Mouse (Mus musculus): ENCODE measurements around the gene Madd. TPM values are rescaled to one million over a fixed set of nuclear protein-coding genes. Genes with fewer than 3 reads are reported as not detected.
A peak's percentile ranks its signal among the peaks of the same experiment; 100 is the strongest.
"Not testable (repeated sequence)": the region's sequence is repeated elsewhere in the genome, so short reads cannot be mapped to it uniquely, and the experiment has no call there.

Madd gene
- polyA plus RNA-seq, 1 experiment from 2014 or later, result 6.8 TPM

GRCm38 (mm10) chr2:91111832-91112231 is 71.8 kb downstream of the Madd start:
- H3K36me3 ChIP-seq (ENCODE audit: control insufficient read depth, insufficient read depth, low read length); H3K27me3 ChIP-seq (ENCODE audit: control insufficient read depth, insufficient read depth, low read length); H3K4me3 ChIP-seq (ENCODE audit: low read depth, low read length); H3K9ac ChIP-seq (ENCODE audit: low read length); H3K4me1 ChIP-seq (ENCODE audit: control insufficient read depth, insufficient read depth, low read length); DNase-seq (ENCODE audit: low spot score); H3K9me3 ChIP-seq (ENCODE audit: control insufficient read depth, low read length); H3K4me2 ChIP-seq (ENCODE audit: low read depth, severe bottlenecking); ATAC-seq (ENCODE audit: insufficient number of reproducible peaks, low FRiP score, low TSS enrichment, low read depth); H3K27ac ChIP-seq (replicated peaks; ENCODE audit: low read depth, low read length): not testable (repeated sequence)
- WGBS, result 93% methylated on average over 3 of the region's 3 CpGs

- H3K4me2 ChIP-seq (ENCODE audit: low read depth, severe bottlenecking), result no peak overlapping the region
- H3K9me3 ChIP-seq (ENCODE audit: control insufficient read depth, low read length), result no peaks in the 10 kb centered on the region
- H3K9ac ChIP-seq (ENCODE audit: low read length), result no peak overlapping the region
- 73% methylated on average over 6 of the region's 6 CpGs for WGBS
- H3K36me3 ChIP-seq (ENCODE audit: control insufficient read depth, insufficient read depth, low read length), result no peaks in the 10 kb centered on the region
- H3K4me3 ChIP-seq (ENCODE audit: low read depth, low read length), result no peak overlapping the region
- H3K4me1 ChIP-seq (ENCODE audit: control insufficient read depth, insufficient read depth, low read length), result no peaks in the 10 kb centered on the region
- DNase-seq (ENCODE audit: low spot score) (no peak), ATAC-seq (ENCODE audit: insufficient number of reproducible peaks, low FRiP score, low TSS enrichment, low read depth) (no peak)
- no peaks in the 10 kb centered on the region for H3K27me3 ChIP-seq (ENCODE audit: control insufficient read depth, insufficient read depth, low read length)
- H3K27ac ChIP-seq (replicated peaks; ENCODE audit: low read depth, low read length), result no peak overlapping the region
Measured at GRCm38 (mm10) chr2:91110429-91110828, 73.2 kb downstream of the Madd start.

GRCm38 (mm10) chr2:91109807-91110385 is 73.7 kb downstream of the Madd start:
- H3K27ac ChIP-seq (replicated peaks; ENCODE audit: low read depth, low read length), result no peak overlapping the region
- H3K9me3 ChIP-seq (ENCODE audit: control insufficient read depth, low read length), result no peaks in the 10 kb centered on the region
- H3K9ac ChIP-seq (ENCODE audit: low read length), result no peak overlapping the region
- H3K27me3 ChIP-seq (ENCODE audit: control insufficient read depth, insufficient read depth, low read length), result no peaks in the 10 kb centered on the region
- no peaks in the 10 kb centered on the region for H3K36me3 ChIP-seq (ENCODE audit: control insufficient read depth, insufficient read depth, low read length)
- no peaks in the 10 kb centered on the region for H3K4me1 ChIP-seq (ENCODE audit: control insufficient read depth, insufficient read depth, low read length)
- no peak overlapping the region for H3K4me2 ChIP-seq (ENCODE audit: low read depth, severe bottlenecking)
- no peak overlapping the region for H3K4me3 ChIP-seq (ENCODE audit: low read depth, low read length)
- no peak for ATAC-seq (ENCODE audit: insufficient number of reproducible peaks, low FRiP score, low TSS enrichment, low read depth)
- no peak for DNase-seq (ENCODE audit: low spot score)
- 85% methylated on average over 5 of the region's 5 CpGs for WGBS

- Histone ChIP-seq H3K36me3 (ENCODE audit: control insufficient read depth, insufficient read depth, low read length) (no peaks in the 10 kb centered on the region), H3K4me2 (ENCODE audit: low read depth, severe bottlenecking) (no peak overlapping the region), H3K9ac (ENCODE audit: low read length) (no peak overlapping the region), H3K4me3 (ENCODE audit: low read depth, low read length) (no peak overlapping the region), H3K4me1 (ENCODE audit: control insufficient read depth, insufficient read depth, low read length) (no peaks in the 10 kb centered on the region), H3K27ac (replicated peaks; ENCODE audit: low read depth, low read length) (no peak overlapping the region), H3K9me3 (ENCODE audit: control insufficient read depth, low read length) (no peaks in the 10 kb centered on the region), H3K27me3 (ENCODE audit: control insufficient read depth, insufficient read depth, low read length) (no peaks in the 10 kb centered on the region)
- 82% methylated on average over 5 of the region's 5 CpGs for WGBS
- no peak for ATAC-seq (ENCODE audit: insufficient number of reproducible peaks, low FRiP score, low TSS enrichment, low read depth)
- no peak for DNase-seq (ENCODE audit: low spot score)
Measured at GRCm38 (mm10) chr2:91109241-91109640, 74.4 kb downstream of the Madd start.

GRCm38 (mm10) chr2:91108156-91108555 is 75.5 kb downstream of the Madd start:
- Histone ChIP-seq H3K4me2 (ENCODE audit: low read depth, severe bottlenecking) (no peak overlapping the region), H3K4me3 (ENCODE audit: low read depth, low read length) (no peak overlapping the region), H3K27me3 (ENCODE audit: control insufficient read depth, insufficient read depth, low read length) (no peaks in the 10 kb centered on the region), H3K27ac (replicated peaks; ENCODE audit: low read depth, low read length) (no peak overlapping the region), H3K4me1 (ENCODE audit: control insufficient read depth, insufficient read depth, low read length) (no peaks in the 10 kb centered on the region), H3K9me3 (ENCODE audit: control insufficient read depth, low read length) (no peaks in the 10 kb centered on the region), H3K9ac (ENCODE audit: low read length) (no peak overlapping the region), H3K36me3 (ENCODE audit: control insufficient read depth, insufficient read depth, low read length) (no peaks in the 10 kb centered on the region)
- 88% methylated on average over 3 of the region's 3 CpGs for WGBS
- no peak for ATAC-seq (ENCODE audit: insufficient number of reproducible peaks, low FRiP score, low TSS enrichment, low read depth)
- no peak for DNase-seq (ENCODE audit: low spot score)

GRCm38 (mm10) chr2:91101124-91101740 is 82.4 kb downstream of the Madd start:
- H3K4me3 ChIP-seq (ENCODE audit: low read depth, low read length), result no peak overlapping the region
- no peaks in the 10 kb centered on the region for H3K9me3 ChIP-seq (ENCODE audit: control insufficient read depth, low read length)
- DNase-seq (ENCODE audit: low spot score) (peak; percentile 94), ATAC-seq (ENCODE audit: insufficient number of reproducible peaks, low FRiP score, low TSS enrichment, low read depth) (peak; percentile 79; the same call in 1 of the 2 replicates)
- no peaks in the 10 kb centered on the region for H3K4me1 ChIP-seq (ENCODE audit: control insufficient read depth, insufficient read depth, low read length)
- no peaks in the 10 kb centered on the region for H3K36me3 ChIP-seq (ENCODE audit: control insufficient read depth, insufficient read depth, low read length)
- WGBS, result 14% methylated on average over 7 of the region's 7 CpGs
- H3K27me3 ChIP-seq (ENCODE audit: control insufficient read depth, insufficient read depth, low read length), result no peaks in the 10 kb centered on the region
- H3K9ac ChIP-seq (ENCODE audit: low read length), result 0 out of 2 replicates have a peak overlapping the region, but pooled peaks have one; percentile 17
- no peak overlapping the region for H3K27ac ChIP-seq (replicated peaks; ENCODE audit: low read depth, low read length)
- no peak overlapping the region for H3K4me2 ChIP-seq (ENCODE audit: low read depth, severe bottlenecking)

- Histone ChIP-seq H3K36me3 (ENCODE audit: control insufficient read depth, insufficient read depth, low read length) (no peaks in the 10 kb centered on the region), H3K27me3 (ENCODE audit: control insufficient read depth, insufficient read depth, low read length) (no peaks in the 10 kb centered on the region), H3K4me2 (ENCODE audit: low read depth, severe bottlenecking) (no peak overlapping the region), H3K4me3 (ENCODE audit: low read depth, low read length) (no peak overlapping the region), H3K9me3 (ENCODE audit: control insufficient read depth, low read length) (no peaks in the 10 kb centered on the region), H3K27ac (replicated peaks; ENCODE audit: low read depth, low read length) (no peak overlapping the region), H3K9ac (ENCODE audit: low read length) (no peak overlapping the region), H3K4me1 (ENCODE audit: control insufficient read depth, insufficient read depth, low read length) (no peaks in the 10 kb centered on the region)
- ATAC-seq (ENCODE audit: insufficient number of reproducible peaks, low FRiP score, low TSS enrichment, low read depth) (no peak), DNase-seq (ENCODE audit: low spot score) (no peak)
- 90% methylated on average over 2 of the region's 2 CpGs for WGBS
Measured at GRCm38 (mm10) chr2:91098156-91098555, 85.5 kb downstream of the Madd start.

GRCm38 (mm10) chr2:91097015-91097414 is 86.6 kb downstream of the Madd start:
- WGBS, result 88% methylated on average over 10 of the region's 10 CpGs
- ATAC-seq (ENCODE audit: insufficient number of reproducible peaks, low FRiP score, low TSS enrichment, low read depth), result no peak

More at GRCm38 (mm10) chr2:91097015-91097414, 86.6 kb downstream of the Madd start:
- Histone ChIP-seq H3K27me3 (ENCODE audit: control insufficient read depth, insufficient read depth, low read length) (no peaks in the 10 kb centered on the region), H3K9me3 (ENCODE audit: control insufficient read depth, low read length) (no peaks in the 10 kb centered on the region), H3K9ac (ENCODE audit: low read length) (no peak overlapping the region; the same call in 1 of the 2 replicates), H3K4me1 (ENCODE audit: control insufficient read depth, insufficient read depth, low read length) (no peaks in the 10 kb centered on the region), H3K27ac (replicated peaks; ENCODE audit: low read depth, low read length) (no peak overlapping the region), H3K4me3 (ENCODE audit: low read depth, low read length) (no peak overlapping the region), H3K4me2 (ENCODE audit: low read depth, severe bottlenecking) (no peak overlapping the region), H3K36me3 (ENCODE audit: control insufficient read depth, insufficient read depth, low read length) (no peaks in the 10 kb centered on the region)
- no peak for DNase-seq (ENCODE audit: low spot score)
